Mouse (Mus musculus) CH12.LX (cell line): Measurements from ENCODE around the gene Gm42715. TPM values are rescaled to one million over a fixed set of nuclear protein-coding genes. Genes with fewer than 3 reads are reported as not detected.

ENCODE experiments used
- DNase-seq: peaks from one replicate; pipeline ENCODE4 v3.0.0-alpha.2; 2013; ENCODE audit errors: extremely low read depth
- H3K27ac ChIP-seq: 2 replicates; pipeline ENCODE4 v1.5.1; 2012; ENCODE audit warnings: low read depth, mild to moderate bottlenecking, control low read depth, moderate library complexity; ENCODE audit not compliant: insufficient read depth
- H3K27me3 ChIP-seq: replicated peaks from 2 replicates; pipeline ENCODE3; 2012; ENCODE audit warnings: inconsistent platforms
- H3K36me3 ChIP-seq, 2 experiments: replicated peaks in 1 of 2; 2 replicates each; pipeline versions ENCODE3 to v1.6.1; 2012; ENCODE audit warnings: inconsistent platforms in 1 of 2, low read length in 1 of 2, mild to moderate bottlenecking in 1 of 2, mixed read lengths in 1 of 2, moderate library complexity in 1 of 2; ENCODE audit not compliant: control insufficient read depth in 1 of 2, insufficient read depth in 1 of 2
- H3K4me1 ChIP-seq, 2 experiments: 2 replicates each; pipeline ENCODE4 v1.6.1; 2012; ENCODE audit warnings: inconsistent platforms in 1 of 2, moderate library complexity in 1 of 2; ENCODE audit not compliant: insufficient read depth in 2 of 2, control insufficient read depth in 1 of 2
- H3K4me2 ChIP-seq: 2 replicates; pipeline ENCODE4 v1.6.1; 2012; ENCODE audit warnings: low read depth, mild to moderate bottlenecking, control low read depth; ENCODE audit not compliant: poor library complexity, insufficient read depth, severe bottlenecking
- H3K4me3 ChIP-seq, 3 experiments: fragments of 150-350 bp in 1 of 3; sonication (generic) in 1 of 3; replicated peaks in 1 of 3; 2 replicates each; pipeline versions ENCODE3 to v1.5.1; 2011 to 2012; ENCODE audit warnings: low read depth in 2 of 3, low read length in 2 of 3, mild to moderate bottlenecking in 2 of 3, moderate library complexity in 2 of 3, control low read depth in 1 of 3, improper control_type of control experiment in 1 of 3, inconsistent platforms in 1 of 3, mixed read lengths in 1 of 3; ENCODE audit not compliant: poor library complexity in 1 of 3
- H3K79me2 ChIP-seq: replicated peaks from 2 replicates; pipeline ENCODE4 v1.6.1; 2012; ENCODE audit warnings: mild to moderate bottlenecking, moderate library complexity; ENCODE audit not compliant: control insufficient read depth, poor library complexity, insufficient read depth, severe bottlenecking; ENCODE audit errors: extremely low read depth
- H3K9ac ChIP-seq: 2 replicates; pipeline ENCODE4 v1.6.1; 2012; ENCODE audit warnings: low read depth, mild to moderate bottlenecking, control low read depth, moderate library complexity; ENCODE audit not compliant: insufficient read depth
- H3K9me3 ChIP-seq: replicated peaks from 2 replicates; pipeline ENCODE3; 2012; ENCODE audit warnings: low read length, inconsistent platforms, mixed read lengths
- BHLHE40 ChIP-seq: IDR thresholded peaks from 2 replicates; pipeline ENCODE4 v1.6.1; 2011; ENCODE audit warnings: mild to moderate bottlenecking, low read depth, low read length, improper control_type of control experiment
- CHD1 ChIP-seq: IDR thresholded peaks from 2 replicates; pipeline ENCODE4 v1.6.1; 2012; ENCODE audit warnings: low read depth, low read length, improper control_type of control experiment, inconsistent platforms
- CHD2 ChIP-seq: IDR thresholded peaks from 2 replicates; pipeline ENCODE4 v1.6.1; 2011; ENCODE audit warnings: low read length, improper control_type of control experiment
- CTCF ChIP-seq, 2 experiments: IDR thresholded peaks in 1 of 2; conservative IDR thresholded peaks in 1 of 2; 2 replicates each; pipeline ENCODE4 v1.5.1; 2011 to 2012; ENCODE audit warnings: low read depth in 2 of 2, low read length in 2 of 2, improper control_type of control experiment in 1 of 2, inconsistent platforms in 1 of 2, mild to moderate bottlenecking in 1 of 2, moderate library complexity in 1 of 2
- E2F4 ChIP-seq: IDR thresholded peaks from 2 replicates; pipeline ENCODE4 v1.6.1; 2011; ENCODE audit warnings: low read depth, low read length, improper control_type of control experiment; ENCODE audit not compliant: insufficient replicate concordance
- ETS1 ChIP-seq: conservative IDR thresholded peaks from 2 replicates; pipeline ENCODE4 v1.6.1; 2012; ENCODE audit warnings: low read depth, mild to moderate bottlenecking, inconsistent platforms, low read length, improper control_type of control experiment, moderate library complexity
- GABPA ChIP-seq: IDR thresholded peaks from 2 replicates; pipeline ENCODE4 v1.6.1; 2012; ENCODE audit warnings: low read depth, low read length, improper control_type of control experiment, inconsistent platforms; ENCODE audit not compliant: insufficient replicate concordance
- HCFC1 ChIP-seq: IDR thresholded peaks from 2 replicates; pipeline ENCODE4 v1.6.1; 2012; ENCODE audit warnings: low read depth, mild to moderate bottlenecking, inconsistent platforms, low read length, improper control_type of control experiment
- IRF4 ChIP-seq: IDR thresholded peaks from 2 replicates; pipeline ENCODE4 v1.6.1; 2014; ENCODE audit warnings: low read depth, mild to moderate bottlenecking, inconsistent platforms, low read length, improper control_type of control experiment
- JUN ChIP-seq: IDR thresholded peaks from 2 replicates; pipeline ENCODE4 v1.6.1; 2011; ENCODE audit warnings: low read depth, mild to moderate bottlenecking, low read length, improper control_type of control experiment, moderate library complexity; ENCODE audit not compliant: insufficient read depth
- JUND ChIP-seq: conservative IDR thresholded peaks from 2 replicates; pipeline ENCODE4 v1.6.1; 2011; ENCODE audit warnings: low read depth, low read length, improper control_type of control experiment
- KAT2A ChIP-seq: IDR thresholded peaks from 2 replicates; pipeline ENCODE4 v1.6.1; 2012; ENCODE audit warnings: low read length, improper control_type of control experiment, inconsistent platforms; ENCODE audit not compliant: insufficient replicate concordance
- MAFK ChIP-seq: IDR thresholded peaks from 2 replicates; pipeline ENCODE4 v1.6.1; 2011; ENCODE audit warnings: low read length, improper control_type of control experiment; ENCODE audit not compliant: insufficient replicate concordance
- MAX ChIP-seq: IDR thresholded peaks from 2 replicates; pipeline ENCODE4 v1.6.1; 2011; ENCODE audit warnings: low read length, improper control_type of control experiment
- MAZ ChIP-seq: IDR thresholded peaks from 2 replicates; pipeline ENCODE4 v1.6.1; 2012; ENCODE audit warnings: low read depth, mild to moderate bottlenecking, inconsistent platforms, low read length, improper control_type of control experiment, moderate library complexity
- MEF2A ChIP-seq: IDR thresholded peaks from 2 replicates; pipeline ENCODE4 v1.6.1; 2014; ENCODE audit warnings: low read depth, mild to moderate bottlenecking, inconsistent platforms, low read length, improper control_type of control experiment, borderline replicate concordance
- MYC ChIP-seq: IDR thresholded peaks from 2 replicates; pipeline ENCODE4 v1.6.1; 2011; ENCODE audit warnings: low read depth, mild to moderate bottlenecking, improper control_type of control experiment, low read length
- NELFE ChIP-seq: IDR thresholded peaks from 2 replicates; pipeline ENCODE4 v1.6.1; 2011; ENCODE audit warnings: low read depth, low read length, improper control_type of control experiment
- NRF1 ChIP-seq: IDR thresholded peaks from 2 replicates; pipeline ENCODE4 v1.6.1; 2014; ENCODE audit warnings: low read depth, mild to moderate bottlenecking, inconsistent platforms, low read length, improper control_type of control experiment, moderate library complexity
- PAX5 ChIP-seq: IDR thresholded peaks from 2 replicates; pipeline ENCODE4 v1.6.1; 2012; ENCODE audit warnings: low read length, inconsistent platforms, mixed read lengths
- POLR2AphosphoS2 ChIP-seq: IDR thresholded peaks from 2 replicates; pipeline ENCODE4 v1.6.1; 2011; ENCODE audit warnings: low read depth, low read length, improper control_type of control experiment
- RCOR1 ChIP-seq: conservative IDR thresholded peaks from 2 replicates; pipeline ENCODE4 v1.6.1; 2012; ENCODE audit warnings: low read depth, mild to moderate bottlenecking, inconsistent platforms, low read length, improper control_type of control experiment
- SIN3A ChIP-seq: IDR thresholded peaks from 2 replicates; pipeline ENCODE4 v1.6.1; 2012; ENCODE audit warnings: low read length, improper control_type of control experiment, inconsistent platforms
- SMC3 ChIP-seq: IDR thresholded peaks from 2 replicates; pipeline ENCODE4 v1.6.1; 2011; ENCODE audit warnings: low read depth, low read length, improper control_type of control experiment
- TBP ChIP-seq: conservative IDR thresholded peaks from 2 replicates; pipeline ENCODE4 v1.6.1; 2011; ENCODE audit warnings: low read depth, low read length, improper control_type of control experiment
- TCF12 ChIP-seq: IDR thresholded peaks from 2 replicates; pipeline ENCODE4 v1.6.1; 2014; ENCODE audit warnings: low read depth, mild to moderate bottlenecking, inconsistent platforms, low read length, improper control_type of control experiment
- UBTF ChIP-seq: IDR thresholded peaks from 2 replicates; pipeline ENCODE4 v1.6.1; 2012; ENCODE audit warnings: low read depth, mild to moderate bottlenecking, inconsistent platforms, low read length, improper control_type of control experiment, moderate library complexity
- USF1 ChIP-seq: IDR thresholded peaks from 2 replicates; pipeline ENCODE4 v1.6.1; 2014; ENCODE audit warnings: low read depth, mild to moderate bottlenecking, inconsistent platforms, low read length, improper control_type of control experiment
- USF2 ChIP-seq: conservative IDR thresholded peaks from 2 replicates; pipeline ENCODE4 v1.6.1; 2011; ENCODE audit warnings: low read depth, low read length, improper control_type of control experiment
- ZC3H11A ChIP-seq: IDR thresholded peaks from 2 replicates; pipeline ENCODE4 v1.6.1; 2012; ENCODE audit warnings: low read depth, mild to moderate bottlenecking, inconsistent platforms, low read length, improper control_type of control experiment
- ZKSCAN1 ChIP-seq: IDR thresholded peaks from 2 replicates; pipeline ENCODE4 v1.6.1; 2012; ENCODE audit warnings: low read depth, inconsistent platforms, low read length, improper control_type of control experiment, borderline replicate concordance
- ZMIZ1 ChIP-seq: IDR thresholded peaks from 2 replicates; pipeline ENCODE4 v1.6.1; 2012; ENCODE audit warnings: low read depth, mild to moderate bottlenecking, inconsistent platforms, low read length, improper control_type of control experiment
- ZNF384 ChIP-seq: IDR thresholded peaks from 2 replicates; pipeline ENCODE4 v1.6.1; 2012; ENCODE audit warnings: low read depth, low read length, improper control_type of control experiment, inconsistent platforms
- dilution Hi-C: fragments of 300-500 bp; cut with MboI; formaldehyde crosslinking; loops from 2 replicates; pipeline ENCODE4 v1.14.3; 2020; ENCODE audit warnings: low sequenced_read_pairs; ENCODE audit not compliant: extremely low pct_unique_long_range_greater_than_20kb, extremely low pct_ligation_motif_present
- in situ Hi-C: fragments of 300-500 bp; cut with MboI; formaldehyde crosslinking; loops from 3 replicates; pipeline ENCODE4 v1.14.3; 2019; ENCODE audit warnings: low sequenced_read_pairs, low pct_ligation_motif_present, low pct_unique_long_range_greater_than_20kb, mixed read lengths
- polyA plus RNA-seq: library from polyadenylated mRNA; unstranded; fragments of >175 nt; gene quantifications from 2 replicates; pipeline ENCODE4 v1.2.1, GENCODE M21; 2012; ENCODE audit warnings: low read depth; ENCODE audit not compliant: insufficient read length
- total RNA-seq, 2 experiments: library from RNA; depleted of rRNA; stranded (reverse); fragments of 300-350 nt in 1 of 2; fragments of >200 nt in 1 of 2; gene quantifications; 2 replicates each; pipeline ENCODE4 v1.2.3; 2012 to 2014

Gene Gm42715
- total and polyA plus RNA-seq, 3 experiments, result 5.8 to 14.1 (median 12.0) TPM

DNA sequence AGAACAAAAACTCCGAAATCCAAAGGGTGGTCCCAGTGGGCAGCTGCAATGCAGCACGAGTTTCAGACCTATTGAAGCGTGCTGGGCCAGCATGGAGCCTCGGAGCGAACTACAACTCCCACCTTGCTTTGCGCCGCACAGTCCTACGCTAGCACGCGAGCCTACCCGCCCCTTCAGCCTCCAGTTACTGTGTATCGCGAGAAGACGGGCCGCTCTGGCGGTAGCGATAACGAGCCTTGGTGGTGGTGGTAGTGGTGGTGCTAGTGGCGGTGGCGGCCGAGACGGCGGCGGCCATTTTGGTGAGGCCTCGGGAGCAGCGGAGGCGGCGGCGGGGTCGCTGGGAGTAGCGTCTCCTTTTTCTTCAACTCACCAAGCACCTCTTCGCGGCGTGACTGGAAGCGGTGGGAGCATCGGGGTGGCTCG is 7.6 kb upstream of the Gm42715 start, which contains the start of gene Srcap (continued):
- TF ChIP-seq MEF2A (peak; percentile 40; the same call in 1 of the 2 replicates), BHLHE40 (peak; percentile 94), UBTF (no peak), CHD1 (no peak), RCOR1 (no peak), HCFC1 (peak; percentile 94), GABPA (peak; percentile 61; the same call in 1 of the 2 replicates), MAZ (no peak; the same call in 1 of the 2 replicates), ZNF384 (no peak), SIN3A (peak; percentile 88), ZC3H11A (no peak), MYC (peak; percentile 97), NRF1 (no peak), KAT2A (peak; percentile 94; the same call in 1 of the 2 replicates), ETS1 (0 out of 2 replicates have a peak, but pooled peaks have one; percentile 30), IRF4 (peak; percentile 59; the same call in 1 of the 2 replicates)

GRCm38 (mm10) chr7:127512231-127513015 is 7.0 kb upstream of the Gm42715 start:
- dilution Hi-C loops, result no loop called here
- H3K4me2 ChIP-seq, result peak overlapping the region; percentile 98
- peak; percentile 93 for DNase-seq
- no peaks in the 10 kb centered on the region for H3K9me3 ChIP-seq
- no peaks in the 10 kb centered on the region for H3K27me3 ChIP-seq
- H3K36me3 ChIP-seq, result peaks cover 21 to 36% of the 10 kb centered on the region in 2 experiments
- peaks cover 4 to 25% of the 10 kb centered on the region in 2 experiments for H3K4me1 ChIP-seq
- H3K9ac ChIP-seq, result peak overlapping the region; percentile 99
- H3K79me2 ChIP-seq, result peaks cover 47% of the 10 kb centered on the region
- H3K27ac ChIP-seq, result peak overlapping the region; percentile 98
- peak overlapping the region; percentile 77 to 100 (median 78) for H3K4me3 ChIP-seq
- in situ Hi-C loops, result no loop called here
- no peak; the same call in 1 of the 2 replicates for TF ChIP-seq HCFC1
- no peak for TF ChIP-seq JUND
- TF ChIP-seq USF2, result no peak
- TF ChIP-seq ZKSCAN1, result no peak
- TF ChIP-seq ZNF384, result no peak
- no peak for TF ChIP-seq ETS1
- TF ChIP-seq NRF1, result peak; percentile 86
- TF ChIP-seq SMC3, result no peak
- TF ChIP-seq MAFK, result no peak
- TF ChIP-seq TCF12, result peak; percentile 52; the same call in 1 of the 2 replicates
- TF ChIP-seq MAX, result no peak
- TF ChIP-seq IRF4, result 0 out of 2 replicates have a peak, but pooled peaks have one; percentile 13
- TF ChIP-seq CHD2, result no peak
- TF ChIP-seq GABPA, result no peak
- no peak for TF ChIP-seq JUN
- no peak for TF ChIP-seq CTCF (conservative IDR thresholded peaks at IDR 0.05 in 1 of 2, IDR thresholded peaks at IDR 0.05 in 1 of 2; ENCODE audit: low read depth in 2 of 2, low read length in 2 of 2)
- no peak for TF ChIP-seq PAX5
- TF ChIP-seq MAZ, result peak; percentile 96
- peak; percentile 59 for TF ChIP-seq BHLHE40
- no peak for TF ChIP-seq ZMIZ1
- no peak for TF ChIP-seq USF1
- TF ChIP-seq POLR2AphosphoS2, result no peak
- TF ChIP-seq RCOR1, result no peak
- TF ChIP-seq E2F4, result 0 out of 2 replicates have a peak, but pooled peaks have one; percentile 0
- no peak for TF ChIP-seq NELFE
- TF ChIP-seq UBTF, result no peak
- TF ChIP-seq TBP, result no peak
- no peak for TF ChIP-seq KAT2A
